Mouse (Mus musculus) ES-E14 (cell line): ENCODE measurements around the gene N4bp2l2. TPM values are rescaled to one million over a fixed set of nuclear protein-coding genes. Genes with fewer than 3 reads are reported as not detected.

ENCODE experiments used
- DNase-seq: peaks from one replicate; pipeline ENCODE4 v3.0.0-alpha.2; 2013; ENCODE audit warnings: low read depth, low spot score
- H3K27ac ChIP-seq: 2 replicates; pipeline ENCODE4 v1.5.1; 2012; ENCODE audit warnings: low read depth, mild to moderate bottlenecking, low read length, moderate library complexity, mixed read lengths; ENCODE audit not compliant: poor library complexity, insufficient read depth, severe bottlenecking
- H3K36me3 ChIP-seq: 2 replicates; pipeline ENCODE4 v1.6.1; 2012; ENCODE audit warnings: mild to moderate bottlenecking, low read length, moderate library complexity, mixed read lengths; ENCODE audit not compliant: control insufficient read depth, poor library complexity, insufficient read depth, severe bottlenecking
- H3K4me1 ChIP-seq, 2 experiments: fragments of 150-350 bp in 1 of 2; sonication (generic) in 1 of 2; 2 replicates each; pipeline ENCODE4 v1.6.1; 2012; ENCODE audit warnings: low read length in 2 of 2, mild to moderate bottlenecking in 1 of 2, mixed read lengths in 1 of 2; ENCODE audit not compliant: control insufficient read depth in 2 of 2, insufficient read depth in 2 of 2, poor library complexity in 1 of 2
- H3K4me3 ChIP-seq, 2 experiments: fragments of 150-350 bp in 1 of 2; sonication (generic) in 1 of 2; 2 replicates each; pipeline ENCODE4 v1.5.1; 2012; ENCODE audit warnings: low read length in 2 of 2, low read depth in 1 of 2, mild to moderate bottlenecking in 1 of 2, mixed read lengths in 1 of 2; ENCODE audit not compliant: insufficient read depth in 1 of 2, poor library complexity in 1 of 2, severe bottlenecking in 1 of 2
- H3K9ac ChIP-seq: 2 replicates; pipeline ENCODE4 v1.6.1; 2012; ENCODE audit warnings: low read depth, mild to moderate bottlenecking, low read length, mixed read lengths; ENCODE audit not compliant: poor library complexity, insufficient read depth, severe bottlenecking
- H3K9me3 ChIP-seq: fragments of 150-350 bp; sonication (generic); 2 replicates; pipeline ENCODE4 v1.6.1; 2012; ENCODE audit warnings: low read depth, mild to moderate bottlenecking, low read length; ENCODE audit not compliant: control insufficient read depth, insufficient read depth
- CHD2 ChIP-seq: IDR thresholded peaks from 2 replicates; pipeline ENCODE4 v1.6.1; 2014; ENCODE audit warnings: mild to moderate bottlenecking, low read depth, low read length, inconsistent platforms
- HCFC1 ChIP-seq: IDR thresholded peaks from 2 replicates; pipeline ENCODE4 v1.6.1; 2012; ENCODE audit warnings: low read length, inconsistent platforms, borderline replicate concordance; ENCODE audit not compliant: insufficient read depth
- MAFK ChIP-seq: IDR thresholded peaks from 2 replicates; pipeline ENCODE4 v1.6.1; 2014; ENCODE audit warnings: mild to moderate bottlenecking, low read depth, low read length, inconsistent platforms; ENCODE audit not compliant: insufficient read depth
- ZC3H11A ChIP-seq: IDR thresholded peaks from 2 replicates; pipeline ENCODE4 v1.6.1; 2012; ENCODE audit warnings: low read depth, mild to moderate bottlenecking, inconsistent platforms, low read length, borderline replicate concordance
- ZNF384 ChIP-seq: IDR thresholded peaks from 2 replicates; pipeline ENCODE4 v1.6.1; 2012; ENCODE audit warnings: low read depth, low read length, inconsistent platforms
- in situ Hi-C, 2 experiments: fragments of 600-800 bp; cut with MboI; formaldehyde crosslinking; loops; one replicate each; pipeline ENCODE4 v1.15.1; 2025; ENCODE audit warnings: low sequenced_read_pairs in 2 of 2, inconsistent platforms in 1 of 2; ENCODE audit not compliant: unreplicated experiment in 2 of 2
- total RNA-seq: library from RNA; depleted of rRNA; stranded (reverse); fragments of 300-350 nt; gene quantifications from 2 replicates; pipeline ENCODE4 v1.2.3, GENCODE M21; 2012

The N4bp2l2 gene
- total RNA-seq, 1 experiment = 58.4 TPM

- no peaks in the 10 kb centered on the region for H3K4me1 ChIP-seq
- H3K4me3 ChIP-seq = no peak overlapping the region
- no peak overlapping the region for H3K27ac ChIP-seq
- no peak for DNase-seq
- H3K36me3 ChIP-seq = no peaks in the 10 kb centered on the region
- TF ChIP-seq ZC3H11A = no peak
- no peak for TF ChIP-seq CHD2
- no peak for TF ChIP-seq MAFK
- no peak for TF ChIP-seq ZNF384
- in situ Hi-C loops = no loop called here
- no peaks in the 10 kb centered on the region for H3K9me3 ChIP-seq
- no peak overlapping the region for H3K9ac ChIP-seq
Observed at GRCm38 (mm10) chr5:150583181-150583580, 82.8 kb downstream of the N4bp2l2 start.

- no peak overlapping the region for H3K27ac ChIP-seq
Observed at GRCm38 (mm10) chr5:150581180-150581579, 84.8 kb downstream of the N4bp2l2 start.

GRCm38 (mm10) chr5:150578613-150579171 is 87.3 kb downstream of the N4bp2l2 start:
- no peak overlapping the region for H3K9ac ChIP-seq
- in situ Hi-C loops = no loop called here
- no peaks in the 10 kb centered on the region for H3K36me3 ChIP-seq
- TF ChIP-seq HCFC1 (no peak), CHD2 (no peak), ZC3H11A (no peak), ZNF384 (no peak), MAFK (no peak)
- no peak overlapping the region for H3K4me3 ChIP-seq
- no peaks in the 10 kb centered on the region for H3K9me3 ChIP-seq
- no peaks in the 10 kb centered on the region for H3K4me1 ChIP-seq
- H3K27ac ChIP-seq = no peak overlapping the region
- no peak for DNase-seq

More at GRCm38 (mm10) chr5:150581180-150581579, 84.8 kb downstream of the N4bp2l2 start:
- Histone ChIP-seq H3K9ac (no peak overlapping the region), H3K9me3 (no peaks in the 10 kb centered on the region), H3K4me3 (no peak overlapping the region), H3K36me3 (no peaks in the 10 kb centered on the region), H3K4me1 (no peaks in the 10 kb centered on the region)
- in situ Hi-C loops = no loop called here
- TF ChIP-seq ZC3H11A (no peak), MAFK (no peak), HCFC1 (no peak), CHD2 (no peak), ZNF384 (no peak)
- DNase-seq = no peak

GRCm38 (mm10) chr5:150576832-150577231 is 89.2 kb downstream of the N4bp2l2 start:
- Histone ChIP-seq H3K9me3 (no peaks in the 10 kb centered on the region), H3K36me3 (no peaks in the 10 kb centered on the region), H3K4me1 (no peaks in the 10 kb centered on the region), H3K4me3 (no peak overlapping the region), H3K9ac (no peak overlapping the region), H3K27ac (no peak overlapping the region)
- no peak for TF ChIP-seq HCFC1
- no peak for TF ChIP-seq ZNF384
- TF ChIP-seq MAFK = no peak
- no peak for TF ChIP-seq CHD2
- no peak for TF ChIP-seq ZC3H11A
- in situ Hi-C loops = no loop called here
- DNase-seq = no peak

GRCm38 (mm10) chr5:150574885-150575284 is 91.1 kb downstream of the N4bp2l2 start:
- H3K4me3 ChIP-seq = no peak overlapping the region
- no peaks in the 10 kb centered on the region for H3K4me1 ChIP-seq
- H3K9me3 ChIP-seq = no peaks in the 10 kb centered on the region
- in situ Hi-C loops = no loop called here
- H3K9ac ChIP-seq = no peak overlapping the region
- no peak overlapping the region for H3K27ac ChIP-seq
- DNase-seq = no peak
- 0 out of 2 replicates have a peak, but pooled peaks cover 3% of the 10 kb centered on the region for H3K36me3 ChIP-seq
- no peak for TF ChIP-seq MAFK
- no peak for TF ChIP-seq ZNF384
- no peak for TF ChIP-seq CHD2
- no peak for TF ChIP-seq HCFC1
- no peak for TF ChIP-seq ZC3H11A
